Mouse (Mus musculus): ENCODE data around the gene Rab37.

DNA sequence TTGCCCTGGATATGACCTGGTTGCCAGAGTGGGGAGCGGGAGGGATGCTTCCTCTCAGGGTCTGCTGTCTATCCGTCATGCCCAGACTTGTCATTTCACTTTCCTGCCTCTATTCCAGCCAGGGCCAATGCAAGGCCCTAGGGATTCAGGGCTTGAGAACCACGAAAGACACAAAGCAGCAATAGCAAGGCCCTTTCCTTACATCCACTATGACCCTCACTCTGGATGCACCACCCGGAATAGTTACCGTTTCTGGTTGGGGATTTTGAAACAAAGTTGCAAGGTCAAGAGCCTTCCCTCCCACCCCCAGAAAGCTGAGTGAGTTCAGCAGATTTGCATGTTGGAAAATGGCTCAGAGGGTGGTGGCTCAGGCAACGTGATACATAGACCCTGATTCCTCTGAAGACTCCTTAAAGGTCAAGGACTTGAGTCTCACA is 10.4 kb downstream of the Rab37 start:
- TF ChIP-seq CTCF (IDR thresholded peaks at IDR 0.05; ENCODE audit: low read depth) (no peak), EP300 (IDR thresholded peaks at IDR 0.05; ENCODE audit: low read depth) (no peak)

Measured in liver, postnatal 0 days (tissue).